Mouse (Mus musculus) gastrocnemius, adult 18-20 months (tissue): ENCODE data around the gene Disp2. TPM values are rescaled to one million over a fixed set of nuclear protein-coding genes. Genes with fewer than 3 reads are reported as not detected.

Source experiments
- DNase-seq: peaks from one replicate; pipeline ENCODE4 v3.0.0; 2021; ENCODE audit warnings: low spot score
- total RNA-seq, 2 experiments: library from RNA; stranded (reverse); gene quantifications; 2 replicates each; pipeline ENCODE4 v1.2.3; 2021

Disp2 gene
- total RNA-seq, 2 experiments from 2014 or later, result 0.02 TPM; not detected in 1

DNA sequence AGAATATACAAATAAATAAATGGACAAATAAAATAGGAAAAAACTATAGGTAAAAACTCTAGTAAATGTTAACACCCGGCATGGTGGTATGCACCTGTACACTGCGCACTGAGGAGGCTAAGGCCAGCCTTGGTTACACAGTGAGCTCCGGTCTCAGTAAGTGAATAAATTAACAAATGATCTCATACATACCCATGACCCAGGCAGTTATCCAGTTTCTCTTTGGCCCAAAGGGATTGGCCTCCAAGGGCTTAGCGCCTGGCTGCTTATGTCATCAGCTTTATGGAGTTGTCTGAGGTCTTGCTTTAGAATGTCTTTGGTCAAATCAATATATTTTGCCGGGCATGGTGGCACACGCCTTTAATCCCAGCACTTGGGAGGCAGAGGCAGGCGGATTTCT lies 4.1 kb downstream of the Disp2 start:
- DNase-seq, result no peak

GRCm38 (mm10) chr2:118786525-118786924 lies 7.0 kb downstream of the Disp2 start:
- no peak for DNase-seq

DNA sequence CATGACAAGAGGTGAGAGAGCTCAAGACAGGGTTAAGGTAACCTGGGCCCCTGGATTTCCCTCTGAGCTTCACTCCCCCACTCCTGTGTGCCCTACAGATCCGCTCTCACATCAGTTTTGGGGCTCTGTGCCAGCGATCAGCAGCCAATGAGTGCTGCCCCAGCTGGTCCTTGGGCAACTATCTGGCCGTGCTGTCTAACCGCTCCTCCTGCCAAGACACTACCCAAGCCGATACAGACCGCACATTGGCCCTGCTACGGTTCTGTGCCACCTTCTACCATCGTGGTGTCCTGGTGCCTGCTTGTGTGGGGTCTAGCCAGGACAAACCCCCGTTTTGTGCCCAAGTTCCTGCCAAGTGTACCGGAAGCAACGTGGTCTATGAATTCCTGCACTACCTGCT lies 10.0 kb downstream of the Disp2 start:
- peak; percentile 60 for DNase-seq

GRCm38 (mm10) chr2:118790221-118790550 lies 10.7 kb downstream of the Disp2 start:
- no peak for DNase-seq

DNA sequence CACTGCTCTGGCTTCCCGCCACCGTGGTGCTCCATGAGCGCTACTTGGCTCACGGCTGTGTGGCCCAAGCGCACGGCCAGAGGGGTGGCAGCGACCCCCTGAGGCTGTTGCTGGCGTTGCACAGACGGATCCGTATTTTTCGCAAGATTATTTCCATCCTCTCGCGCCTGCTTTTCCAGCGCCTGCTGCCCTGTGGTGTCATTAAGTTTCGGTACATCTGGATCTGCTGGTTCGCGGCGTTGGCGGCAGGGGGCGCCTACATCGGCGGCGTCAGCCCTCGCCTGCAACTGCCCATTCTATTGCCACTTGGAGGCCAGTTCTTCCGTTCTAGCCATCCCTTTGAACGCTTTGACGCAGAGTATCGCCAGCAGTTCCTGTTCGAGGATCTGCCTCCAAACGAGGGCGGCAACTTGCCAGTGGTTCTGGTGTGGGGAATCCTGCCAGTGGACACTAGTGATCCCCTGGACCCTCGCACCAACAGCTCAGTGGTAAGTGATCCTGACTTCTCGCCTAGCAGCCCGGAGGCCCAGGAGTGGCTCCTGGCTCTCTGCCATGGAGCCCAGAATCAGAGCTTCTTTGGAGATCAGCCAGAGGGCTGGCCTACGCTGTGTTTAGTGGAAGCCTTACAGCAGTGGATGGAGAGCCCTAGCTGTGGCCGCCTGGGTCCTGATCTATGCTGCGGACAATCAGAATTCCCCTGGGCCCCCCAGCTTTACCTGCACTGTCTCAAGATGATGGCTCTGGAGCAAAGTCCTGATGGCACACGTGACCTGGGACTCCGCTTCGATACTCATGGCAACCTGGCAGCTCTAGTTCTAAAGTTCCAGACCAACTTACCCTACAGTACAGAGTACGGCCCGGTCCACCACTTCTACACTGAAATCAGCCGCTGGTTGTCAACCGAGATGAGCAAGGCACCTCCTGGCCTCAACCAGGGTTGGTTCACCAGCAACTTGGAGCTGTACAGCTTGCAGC lies 11.3 kb downstream of the Disp2 start:
- peak; percentile 64 for DNase-seq

GRCm38 (mm10) chr2:118791591-118792258 lies 12.2 kb downstream of the Disp2 start:
- peak; percentile 18 for DNase-seq

- DNase-seq, result peak; percentile 47
These were observed 12.7 kb downstream of the Disp2 start for GRCm38 (mm10) chr2:118792259-118792613.

- no peak for DNase-seq
These were observed 14.1 kb downstream of the Disp2 start for GRCm38 (mm10) chr2:118793636-118794035.

GRCm38 (mm10) chr2:118802542-118803118 lies 23.1 kb downstream of the Disp2 start:
- DNase-seq, result no peak

DNA sequence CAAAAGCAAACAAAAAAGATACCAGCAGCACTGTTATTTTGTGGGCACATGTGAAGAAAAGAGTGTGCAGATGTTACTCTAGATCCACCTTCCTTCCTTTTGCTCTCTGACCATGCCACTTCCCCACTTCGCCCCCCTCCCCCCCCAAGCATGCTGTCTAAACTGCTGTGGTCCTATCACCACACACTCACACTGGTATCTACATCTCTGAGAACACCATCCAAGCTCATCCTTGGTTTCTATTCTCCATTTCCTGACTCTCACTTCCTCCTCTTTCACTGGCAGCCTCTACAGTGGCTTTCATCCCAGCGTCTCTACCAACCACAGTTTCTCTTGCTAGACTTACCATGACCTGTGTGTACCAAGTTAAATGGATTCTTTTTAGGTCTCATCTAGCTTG lies 25.0 kb downstream of the Disp2 start:
- DNase-seq, result no peak

GRCm38 (mm10) chr2:118805137-118805536 lies 25.6 kb downstream of the Disp2 start:
- DNase-seq, result no peak

- DNase-seq, result no peak
These were observed 26.2 kb downstream of the Disp2 start for GRCm38 (mm10) chr2:118805756-118806155.

DNA sequence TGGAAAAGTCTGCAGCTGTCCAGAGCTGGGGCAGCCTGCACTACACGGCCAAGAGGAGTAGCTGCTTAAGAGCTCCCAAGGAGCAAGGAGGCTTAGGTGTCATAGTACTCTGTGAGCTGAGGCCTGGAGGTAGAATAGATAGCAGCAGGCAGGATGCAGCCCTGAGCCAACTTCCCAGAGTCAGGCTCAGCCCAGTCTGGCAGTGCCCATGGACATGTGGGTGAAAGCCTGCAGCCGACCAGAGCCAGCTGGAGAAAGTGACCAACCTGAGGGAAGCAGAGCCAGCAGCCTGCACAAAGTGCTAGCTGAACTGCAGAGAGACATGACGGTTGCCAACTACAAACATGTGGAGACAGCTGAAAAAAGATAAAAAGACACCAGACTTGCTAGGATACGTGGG lies 27.3 kb downstream of the Disp2 start:
- DNase-seq, result peak; percentile 70

DNA sequence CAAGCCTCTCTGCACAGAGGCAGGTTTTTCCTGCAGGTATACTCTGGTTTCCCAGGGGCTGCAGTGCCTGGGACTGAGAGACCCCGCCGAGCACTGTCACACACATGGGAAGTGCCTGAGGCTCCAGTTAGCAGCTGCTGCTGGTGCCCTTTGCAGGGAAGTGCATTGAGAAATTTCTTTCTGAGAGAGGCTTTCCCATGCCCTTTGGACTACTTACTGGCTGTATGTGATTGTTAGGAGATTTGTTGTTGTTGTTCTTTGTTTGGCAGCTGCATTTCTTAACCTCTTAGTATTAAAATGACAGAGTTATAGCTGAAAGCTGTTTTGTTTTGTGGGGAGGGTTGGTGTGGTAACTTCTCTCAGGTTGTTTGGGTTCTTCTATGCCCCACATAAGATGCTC lies 31.3 kb downstream of the Disp2 start:
- no peak for DNase-seq

- no peak for DNase-seq
These were observed 33.2 kb downstream of the Disp2 start for GRCm38 (mm10) chr2:118812724-118813123.

- peak; percentile 88 for DNase-seq
These were observed 34.7 kb downstream of the Disp2 start, which contains the start of gene Knstrn for GRCm38 (mm10) chr2:118813981-118814836. Knstrn (plus strand) TSS chr2:118814003.

DNA sequence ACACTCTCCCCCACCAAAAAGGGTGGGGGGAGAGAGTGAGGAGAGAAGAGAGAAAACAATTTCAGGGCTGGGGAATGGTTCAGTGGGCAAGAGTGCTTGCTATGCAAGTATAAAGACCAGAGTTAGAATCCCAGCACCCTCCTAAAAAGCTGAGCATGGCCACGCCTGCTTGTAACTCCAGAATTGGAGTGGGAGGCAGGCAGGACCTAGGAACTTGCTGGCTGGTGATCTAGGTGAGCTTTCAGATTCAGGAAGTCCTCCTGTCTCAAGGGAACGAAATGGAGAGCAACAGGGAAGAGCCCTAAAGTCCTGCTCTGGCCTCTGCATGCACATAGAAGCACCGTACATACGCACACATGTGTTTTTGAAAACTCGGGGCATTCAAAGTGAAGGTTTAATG lies 43.3 kb downstream of the Disp2 start:
- no peak for DNase-seq

DNA sequence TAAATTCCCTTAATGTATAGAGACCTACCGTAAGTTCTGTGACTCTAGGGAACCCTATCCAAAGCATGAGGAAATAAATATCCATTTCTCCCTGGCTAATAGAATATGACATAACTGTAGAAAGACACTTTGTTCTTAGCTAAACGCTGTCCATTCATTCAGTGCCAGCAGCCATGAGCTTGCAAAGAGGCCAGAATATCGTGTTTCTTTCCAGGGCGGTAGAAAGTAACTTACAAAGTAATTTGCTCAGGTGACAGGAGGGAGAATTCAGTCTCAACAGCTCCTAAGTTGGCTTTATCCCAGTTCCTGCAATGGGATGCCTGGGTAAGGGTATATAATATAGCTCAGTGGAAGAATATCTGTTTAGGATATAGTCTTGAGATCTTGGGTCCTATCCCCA lies 44.9 kb downstream of the Disp2 start:
- peak; percentile 10 for DNase-seq

DNA sequence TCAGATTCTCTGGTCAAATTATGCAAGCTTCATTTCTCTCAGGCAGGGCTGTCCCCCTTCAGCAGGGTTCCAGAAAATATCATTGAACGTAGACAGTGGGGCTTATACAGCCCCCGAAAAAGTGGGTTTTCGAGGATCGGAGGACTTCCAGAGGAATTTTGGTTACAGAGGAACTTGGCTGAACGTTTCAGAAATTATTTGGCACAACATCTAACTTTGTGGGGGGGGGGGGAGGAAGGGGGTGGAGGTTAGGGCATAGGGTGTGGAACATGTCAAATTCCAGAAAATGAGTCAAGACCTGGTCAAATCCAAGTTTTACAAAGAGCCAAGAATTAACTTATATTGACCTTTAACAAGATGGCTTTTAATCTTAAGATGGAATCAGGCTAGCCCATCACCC lies 49.6 kb downstream of the Disp2 start:
- no peak for DNase-seq

GRCm38 (mm10) chr2:118834061-118834460 lies 54.5 kb downstream of the Disp2 start:
- DNase-seq, result no peak

DNA sequence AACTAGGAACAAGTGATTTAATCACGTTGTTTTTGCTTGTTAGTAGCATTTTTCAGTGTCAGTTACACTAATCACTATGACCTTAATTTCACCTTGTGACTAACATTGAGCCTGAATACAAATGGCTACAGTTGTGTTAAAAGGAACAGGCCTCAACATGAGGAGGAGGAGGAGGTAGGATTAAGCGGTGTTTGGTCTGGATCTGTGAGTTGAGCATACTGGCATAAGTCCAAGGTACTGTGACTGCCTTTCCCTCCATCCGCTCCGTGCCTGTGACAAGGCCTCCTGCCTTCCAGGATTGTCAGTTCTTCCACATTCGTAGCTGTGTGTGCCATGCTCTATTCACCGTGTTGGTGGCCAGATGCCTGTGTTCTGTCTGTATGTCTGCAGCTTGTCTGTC lies 55.6 kb downstream of the Disp2 start:
- DNase-seq, result no peak

- DNase-seq, result no peak
These were observed 58.8 kb downstream of the Disp2 start for GRCm38 (mm10) chr2:118838330-118838729.
